Mouse (Mus musculus): ENCODE data around the gene Prkg1.

Gene Prkg1

DNA sequence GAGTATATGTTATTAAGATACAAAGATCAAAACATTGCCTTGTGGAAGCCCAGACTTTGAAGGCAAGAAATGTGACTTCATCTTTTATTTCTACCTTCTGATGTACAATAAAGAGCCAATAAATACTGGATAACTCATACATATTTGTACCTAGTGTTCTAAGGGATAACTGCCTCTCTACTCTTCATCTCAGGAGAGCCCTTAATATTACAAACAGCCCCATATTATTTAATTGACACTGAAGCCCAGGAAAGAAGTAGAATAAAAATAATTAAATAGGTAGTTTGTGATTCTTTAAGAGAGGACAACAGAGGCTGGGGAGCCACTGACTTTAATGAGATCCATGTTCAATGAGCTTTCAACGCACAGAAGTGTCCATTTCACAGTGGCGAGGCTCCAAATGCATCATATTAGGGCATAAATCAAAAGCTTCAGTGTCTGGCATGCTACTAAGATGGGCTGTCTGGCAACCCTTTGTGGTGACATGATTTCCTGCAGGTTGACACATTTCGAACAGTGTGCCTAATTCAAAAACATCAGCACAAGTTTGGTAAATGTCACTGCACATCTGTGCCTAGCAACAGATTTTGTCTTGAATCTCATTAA lies 753.2 kb downstream of the Prkg1 start:
- DNase-seq: no peak

DNA sequence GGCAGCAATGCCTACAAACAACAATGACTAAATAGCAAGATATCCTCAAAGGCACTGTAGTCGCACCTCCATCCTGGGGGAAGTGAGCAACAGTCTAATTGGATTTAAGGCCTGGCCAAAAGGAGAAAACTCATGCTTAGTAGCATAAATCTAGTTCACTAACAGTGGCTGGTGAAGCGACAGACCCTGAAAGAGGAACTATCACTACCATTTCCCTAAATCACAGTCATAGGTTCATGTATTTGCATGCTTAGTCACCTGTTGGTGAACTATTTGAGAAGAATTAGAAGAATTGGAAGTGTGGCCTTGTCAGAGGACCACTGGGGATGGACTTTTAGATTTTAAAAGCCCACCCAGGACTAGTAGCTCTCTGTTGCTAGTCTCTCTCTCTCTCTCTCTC lies 766.3 kb downstream of the Prkg1 start:
- DNase-seq: no peak

DNA sequence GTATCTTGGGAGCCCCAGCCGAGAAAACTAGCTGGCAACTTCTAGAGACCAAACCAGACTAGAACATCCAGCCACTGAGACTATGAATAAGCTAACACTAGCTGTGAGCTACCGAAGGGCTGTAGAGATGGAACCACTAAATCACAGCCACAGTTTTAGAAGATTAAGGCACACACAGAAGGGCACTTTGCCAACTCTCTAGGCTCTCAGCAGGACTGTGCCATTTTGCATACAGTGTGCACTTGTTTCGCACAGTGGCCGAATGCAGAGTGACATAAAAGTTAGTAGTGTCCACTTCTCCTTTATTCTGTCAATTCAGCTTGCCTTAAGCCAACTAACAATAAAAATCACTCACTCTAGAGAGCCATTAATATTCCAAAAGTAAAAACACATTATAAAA lies 774.4 kb downstream of the Prkg1 start:
- no peak for DNase-seq

DNA sequence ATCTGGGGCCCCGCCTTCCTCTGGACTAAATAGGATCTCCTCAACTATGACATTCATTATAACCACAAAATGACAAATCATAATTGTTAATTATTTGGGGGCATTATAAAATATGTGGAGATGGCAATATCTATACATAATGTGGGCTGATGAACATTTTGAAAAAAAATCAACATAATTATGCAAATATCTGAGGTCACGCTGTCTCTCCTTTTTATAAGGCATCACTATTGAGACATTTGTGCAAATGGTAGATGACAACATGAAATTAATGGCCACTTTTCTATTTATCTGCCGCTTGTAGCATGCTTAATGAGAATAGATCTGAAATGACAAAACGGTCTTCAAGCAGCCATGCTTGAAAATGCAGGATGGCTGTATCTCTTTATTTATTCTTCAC lies 782.4 kb downstream of the Prkg1 start:
- no peak for DNase-seq

DNA sequence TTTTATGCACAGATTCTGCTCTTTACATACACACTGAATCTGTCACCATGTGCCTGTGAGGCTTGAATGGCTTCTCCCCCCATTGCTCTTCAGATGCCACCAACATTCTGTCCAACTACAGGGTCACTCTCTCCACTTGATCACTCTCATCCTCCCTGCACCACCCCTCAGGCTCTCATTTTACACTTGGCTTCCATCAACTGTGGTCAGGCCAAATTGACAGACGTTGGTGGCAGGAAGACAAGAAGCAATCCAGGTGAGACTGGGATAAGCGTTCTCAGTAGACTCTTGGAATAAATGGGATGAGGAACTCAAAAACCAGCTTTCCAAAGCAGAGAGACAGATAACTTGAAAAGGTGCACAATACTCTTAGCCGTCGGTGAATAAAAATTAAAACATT lies 786.7 kb downstream of the Prkg1 start:
- DNase-seq: no peak

DNA sequence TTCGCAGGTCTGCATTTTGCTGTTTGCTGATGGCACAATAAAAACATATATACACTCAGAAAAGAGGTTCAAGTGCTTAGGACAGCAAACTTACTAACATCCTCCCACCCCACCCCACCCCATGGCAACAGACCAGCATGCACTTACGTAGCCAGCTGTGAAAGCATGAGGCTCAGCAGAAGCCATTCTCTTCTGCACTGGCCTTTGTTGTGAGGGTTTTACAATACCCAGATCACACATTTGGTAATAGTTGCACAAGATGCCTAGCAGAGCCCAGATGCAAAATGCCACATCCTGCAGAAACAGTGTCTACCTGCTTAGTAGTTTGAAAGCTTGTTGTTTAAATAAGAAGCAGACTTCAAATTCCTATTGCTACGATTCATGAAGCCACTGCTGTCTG lies 814.2 kb downstream of the Prkg1 start:
- no peak for DNase-seq

DNA sequence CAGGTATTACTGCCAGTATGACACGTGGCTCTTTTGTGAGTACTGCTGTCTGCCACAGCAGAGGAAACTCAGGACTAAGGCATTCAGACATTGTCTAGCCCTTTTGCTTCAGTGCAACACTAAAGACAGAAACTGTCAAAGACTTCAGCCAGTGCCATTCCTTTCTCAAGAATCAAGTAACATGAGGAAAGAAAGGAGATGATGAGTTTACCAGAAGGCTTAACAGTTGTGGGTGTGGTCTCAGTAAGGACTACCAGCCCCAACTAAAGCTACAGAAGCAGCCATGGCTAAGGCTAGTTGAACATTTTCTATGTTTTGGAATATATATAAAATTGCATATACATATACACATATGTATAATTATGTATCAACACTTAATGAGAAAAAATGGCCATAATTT lies 816.6 kb downstream of the Prkg1 start:
- DNase-seq: no peak

DNA sequence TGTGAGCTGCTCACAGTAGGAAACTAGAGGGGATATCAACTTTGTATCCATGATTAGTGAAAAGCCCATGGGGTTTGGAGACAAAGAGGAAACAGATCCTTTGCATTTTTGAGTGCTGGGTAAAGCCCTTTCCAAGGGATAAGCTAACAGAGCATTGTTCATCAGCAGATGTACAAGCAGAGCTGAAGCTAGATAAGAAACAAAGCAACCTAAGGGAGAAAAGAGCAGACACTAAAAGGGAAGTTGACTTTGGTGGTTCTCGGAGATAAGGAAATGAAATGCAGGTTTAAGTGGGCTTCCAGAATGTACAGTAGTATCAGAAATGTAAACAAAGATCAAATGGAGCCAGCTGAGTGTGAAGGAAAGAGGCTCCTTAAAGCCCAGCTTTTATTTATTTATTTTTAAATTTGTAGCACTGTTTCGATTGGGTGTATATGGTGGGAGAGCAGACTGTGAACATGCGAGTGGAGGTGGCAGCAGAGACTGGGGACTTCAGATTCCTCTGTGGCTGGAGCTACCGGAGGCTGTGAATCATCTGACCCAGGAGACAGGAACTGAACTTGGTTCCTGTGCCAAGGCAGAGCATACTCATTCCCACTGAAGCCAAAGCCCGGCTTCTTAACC lies 822.4 kb downstream of the Prkg1 start:
- no peak for DNase-seq

DNA sequence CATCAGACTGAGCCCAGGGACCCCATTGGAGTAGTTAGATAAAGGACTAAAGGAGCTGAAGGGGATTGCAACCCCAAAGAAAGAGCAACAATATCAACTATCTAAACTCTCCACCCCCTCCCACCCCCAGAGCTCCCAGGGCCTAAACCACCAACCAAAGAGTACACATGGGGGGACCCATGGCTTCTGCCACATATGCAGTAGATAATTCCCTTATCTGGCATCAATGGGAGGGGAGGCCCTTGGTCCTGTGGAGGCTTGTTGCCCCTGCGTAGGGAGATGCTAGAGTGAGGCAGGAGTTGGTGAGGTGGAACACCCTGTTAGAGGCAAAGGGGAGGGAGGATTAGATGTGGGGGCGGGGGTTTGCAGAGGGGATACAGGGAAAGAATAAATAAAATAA lies 826.8 kb downstream of the Prkg1 start:
- DNase-seq: no peak

DNA sequence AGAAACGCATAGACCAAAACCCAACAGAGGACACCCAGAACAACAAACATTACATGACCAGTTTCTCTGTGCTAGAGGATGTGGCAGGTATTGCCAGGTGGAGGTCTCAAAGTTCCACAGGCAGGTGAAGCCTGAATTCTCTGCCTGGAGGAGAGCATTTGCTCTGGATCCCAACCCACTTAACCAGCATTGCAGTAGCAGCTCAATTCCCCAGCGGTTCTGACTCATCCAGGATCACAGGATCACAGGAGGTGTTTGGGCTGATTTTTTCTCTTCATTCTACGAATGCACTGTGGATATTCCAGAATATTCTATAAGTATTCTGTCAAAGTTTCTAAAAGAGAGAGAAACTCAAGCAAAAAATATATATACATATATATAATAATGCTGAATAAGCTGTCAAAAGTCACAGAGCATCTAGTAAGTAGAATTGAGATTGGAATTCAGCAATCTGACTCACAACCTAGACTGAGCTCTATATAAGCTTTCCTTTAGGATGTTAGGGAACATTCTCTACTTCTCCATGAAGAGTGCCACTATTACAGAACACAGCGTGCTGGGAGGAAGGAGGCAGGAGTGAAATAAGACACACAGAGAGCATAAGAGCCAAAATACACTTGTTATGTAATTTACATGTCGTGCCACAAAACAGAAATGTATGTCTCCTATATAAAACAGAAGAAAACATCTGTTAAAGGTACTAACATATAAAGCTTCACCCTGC lies 833.2 kb downstream of the Prkg1 start:
- DNase-seq: peak; percentile 32

DNA sequence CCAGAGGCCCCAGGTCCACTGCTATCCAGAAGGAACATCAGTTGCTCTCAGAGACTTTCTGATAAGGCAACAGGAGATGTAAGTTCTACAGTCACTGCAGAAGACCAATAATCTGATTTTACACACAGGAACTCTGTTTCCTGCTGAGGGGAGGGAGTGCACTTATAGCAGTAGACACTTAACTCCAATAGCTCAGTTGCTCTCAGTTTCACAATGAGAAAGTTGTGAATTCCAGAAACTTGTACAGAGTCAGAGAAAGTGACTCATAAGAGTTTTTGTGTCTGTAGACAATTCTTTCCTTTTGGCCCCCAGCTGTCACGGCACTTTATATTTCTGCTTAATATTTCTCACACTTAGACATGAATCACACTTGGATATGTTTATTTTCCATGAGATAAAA lies 840.8 kb downstream of the Prkg1 start:
- DNase-seq: no peak

DNA sequence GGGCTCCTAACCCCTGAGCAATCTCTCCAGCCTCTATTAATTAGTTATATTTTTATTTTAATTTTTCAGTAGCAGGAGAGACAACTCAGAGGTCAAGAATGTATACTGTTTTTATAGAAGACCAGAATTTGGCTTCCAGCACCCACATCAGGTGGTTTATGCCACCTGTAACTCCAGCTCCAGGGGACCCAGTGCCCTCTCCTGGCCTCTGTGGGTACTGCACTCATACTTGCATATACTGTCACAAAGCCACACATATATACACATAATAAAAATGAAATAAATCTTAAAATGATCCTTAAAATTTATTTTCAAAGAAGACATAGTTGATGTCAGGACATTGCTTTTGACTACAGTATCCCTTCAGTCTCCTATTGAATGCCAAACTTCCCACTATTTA lies 862.5 kb downstream of the Prkg1 start:
- DNase-seq: no peak

DNA sequence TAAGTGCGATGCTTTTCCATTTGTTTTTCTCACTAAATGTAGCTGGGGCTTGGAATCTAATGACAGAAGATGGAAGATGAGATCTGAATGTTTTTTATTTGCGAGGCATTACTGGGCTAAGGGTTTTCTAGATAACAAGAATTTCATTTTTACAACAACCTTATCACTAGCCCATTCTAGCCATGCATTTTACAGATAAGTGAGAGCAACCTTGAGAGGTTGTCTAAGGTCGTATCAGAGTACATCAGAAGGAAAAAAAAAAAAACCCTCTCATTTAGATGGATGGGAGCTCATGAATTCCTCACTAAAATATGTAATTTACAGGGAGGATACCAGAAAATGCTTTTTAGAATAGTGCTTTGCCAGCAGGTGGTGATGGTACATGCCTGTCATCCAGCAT lies 863.8 kb downstream of the Prkg1 start:
- no peak for DNase-seq

DNA sequence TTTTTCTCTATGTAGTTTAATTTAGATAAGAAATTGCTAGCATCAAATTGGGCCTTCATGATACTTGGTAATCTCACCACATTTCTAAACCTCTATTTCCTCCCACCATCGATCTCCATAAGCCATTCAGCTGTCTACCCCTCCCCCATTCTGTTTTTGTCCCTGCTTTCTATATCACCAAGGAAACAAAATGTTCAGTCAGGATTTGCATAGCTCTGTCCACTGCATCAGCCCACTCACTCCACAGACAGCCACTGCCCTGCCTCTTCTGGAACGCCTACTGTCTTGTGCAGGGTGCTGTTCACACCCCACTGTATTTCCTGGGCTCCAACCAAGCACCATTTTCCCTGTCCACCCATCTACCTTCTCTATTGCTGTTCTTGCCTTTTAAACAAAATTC lies 874.5 kb downstream of the Prkg1 start:
- DNase-seq: peak; percentile 30

DNA sequence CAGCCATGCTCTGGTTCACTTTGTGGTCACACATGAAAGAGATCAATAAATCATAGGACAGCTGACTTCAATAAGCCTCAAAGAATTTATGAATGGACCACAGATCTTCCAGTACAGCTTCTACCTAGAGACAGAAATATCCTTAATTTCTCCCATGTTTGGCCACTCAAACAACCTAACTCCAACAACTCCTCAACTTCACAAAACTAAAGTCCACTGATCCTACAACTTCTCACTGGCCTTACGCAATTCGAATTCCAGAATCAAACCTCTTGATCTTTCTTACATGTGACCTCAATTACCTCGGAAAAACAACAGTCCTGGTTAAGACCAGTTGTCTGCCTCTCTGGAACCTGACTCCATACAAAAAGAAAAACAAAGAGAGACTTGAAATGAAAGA lies 875.0 kb downstream of the Prkg1 start:
- no peak for DNase-seq

DNA sequence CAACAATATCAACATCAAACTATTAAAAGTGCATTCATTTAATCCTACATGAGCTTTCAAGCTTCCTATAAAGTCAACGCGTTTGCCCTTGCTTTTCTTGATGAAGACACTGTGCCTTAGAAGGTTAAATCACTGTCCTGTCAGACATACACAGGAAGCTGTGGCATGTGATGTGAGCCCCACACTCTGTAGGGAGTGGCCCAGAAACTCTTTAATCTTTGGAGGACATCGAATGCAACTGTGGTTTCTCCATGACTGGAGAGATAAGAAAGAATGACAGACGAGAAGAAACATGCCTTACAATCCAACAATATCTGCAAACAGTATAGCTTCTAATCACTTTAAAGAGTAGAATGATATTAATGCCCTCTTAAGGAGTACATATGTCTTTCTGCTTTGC lies 903.4 kb downstream of the Prkg1 start:
- no peak for DNase-seq

DNA sequence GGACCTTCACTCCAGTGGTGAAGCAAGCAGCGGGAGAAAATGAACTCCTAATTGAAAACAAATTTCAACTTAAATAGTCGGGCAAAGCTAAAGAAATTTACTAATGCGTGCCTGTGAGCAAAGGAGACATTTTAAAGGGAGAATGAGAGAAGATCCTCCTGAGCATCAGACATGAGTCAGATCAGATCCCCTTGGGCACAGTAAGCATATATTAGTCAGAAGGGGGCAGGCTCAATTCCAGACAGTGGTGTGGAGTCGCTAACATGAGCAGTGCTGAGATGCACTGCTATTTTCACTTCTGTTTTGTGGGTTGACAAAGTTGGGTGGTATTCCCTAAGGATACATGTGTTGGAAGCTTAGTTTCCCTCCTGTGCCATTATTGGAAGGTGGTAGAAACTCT lies 913.8 kb downstream of the Prkg1 start:
- DNase-seq: peak; percentile 1

DNA sequence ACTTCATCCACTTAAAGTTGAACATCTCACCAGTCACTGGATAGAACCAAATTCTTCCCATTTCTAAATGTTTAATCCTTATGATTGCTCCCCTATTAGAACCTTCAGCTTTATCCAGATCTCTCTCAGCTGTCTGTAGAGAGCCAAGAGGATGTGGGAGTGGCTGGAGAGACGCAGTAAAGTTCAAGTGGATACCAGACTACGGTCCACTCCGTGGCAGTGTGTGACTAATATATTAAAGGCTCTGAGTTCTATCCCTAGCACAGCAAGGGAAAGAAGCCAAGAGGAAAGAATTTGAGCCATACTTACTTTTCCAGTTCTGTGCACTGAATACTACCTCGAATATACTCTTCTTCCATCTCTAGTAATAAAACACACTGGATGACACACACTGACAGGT lies 919.9 kb downstream of the Prkg1 start:
- DNase-seq: no peak

DNA sequence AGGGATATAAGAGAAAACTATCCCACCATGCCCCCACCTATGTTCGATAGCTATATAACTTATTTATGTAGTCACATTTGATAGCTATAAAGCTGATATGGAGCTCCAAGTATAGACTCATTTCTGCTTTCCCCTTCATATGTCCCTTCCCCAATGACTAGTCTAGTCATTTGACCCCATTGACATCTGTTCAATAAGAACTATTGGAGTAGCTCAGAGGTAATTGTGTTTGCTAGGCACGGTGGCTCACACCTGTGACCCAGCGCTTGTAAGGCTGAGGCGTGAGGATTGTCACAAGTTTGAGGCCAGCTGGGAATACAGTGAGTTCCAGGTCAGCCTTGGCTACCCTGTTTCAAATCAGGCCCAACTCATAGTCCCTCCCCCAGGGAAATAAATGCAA lies 921.2 kb downstream of the Prkg1 start:
- DNase-seq: no peak

DNA sequence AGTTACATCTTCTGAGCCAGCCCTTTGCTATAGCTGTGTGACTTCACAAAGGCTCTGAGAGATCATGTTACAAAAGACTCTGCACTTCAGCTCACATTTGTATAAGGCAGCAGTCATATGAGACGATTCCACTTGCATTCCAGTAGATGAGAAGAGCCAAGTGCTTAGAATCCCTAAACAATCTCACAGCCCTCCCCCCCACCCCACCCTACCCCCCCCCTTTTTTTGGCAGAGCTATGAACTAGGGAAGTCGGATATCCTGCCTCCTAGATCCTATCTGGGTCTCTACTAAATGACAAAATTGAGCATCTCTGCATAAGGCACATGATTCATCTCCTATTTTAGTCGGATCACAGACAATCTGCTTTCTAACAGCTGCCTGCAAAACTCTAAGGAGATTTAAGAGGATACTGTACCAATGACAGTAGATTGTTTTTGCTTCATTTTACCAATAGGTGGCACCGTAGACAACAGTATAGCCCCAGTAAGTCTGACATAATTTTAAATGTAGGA lies 921.7 kb downstream of the Prkg1 start:
- peak; percentile 45 for DNase-seq

DNA sequence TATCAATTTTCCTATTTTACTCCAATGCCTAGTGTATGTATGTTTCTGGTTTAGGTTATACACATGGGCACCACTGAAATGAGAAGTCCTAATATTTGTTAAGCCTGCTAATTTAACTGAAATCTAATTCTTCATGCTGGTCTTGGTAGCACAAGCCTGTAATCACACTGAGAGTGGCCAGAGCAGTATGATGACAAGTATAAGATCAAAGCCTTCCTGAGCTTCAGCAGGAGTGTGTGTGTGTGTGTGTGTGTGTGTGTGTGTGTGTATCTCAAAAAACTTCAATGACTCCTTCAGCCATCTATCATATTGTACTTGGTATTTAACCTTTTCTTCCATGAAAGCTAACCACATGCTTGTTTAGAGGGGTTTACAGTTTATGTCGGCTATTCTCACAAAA lies 922.2 kb downstream of the Prkg1 start:
- no peak for DNase-seq

DNA sequence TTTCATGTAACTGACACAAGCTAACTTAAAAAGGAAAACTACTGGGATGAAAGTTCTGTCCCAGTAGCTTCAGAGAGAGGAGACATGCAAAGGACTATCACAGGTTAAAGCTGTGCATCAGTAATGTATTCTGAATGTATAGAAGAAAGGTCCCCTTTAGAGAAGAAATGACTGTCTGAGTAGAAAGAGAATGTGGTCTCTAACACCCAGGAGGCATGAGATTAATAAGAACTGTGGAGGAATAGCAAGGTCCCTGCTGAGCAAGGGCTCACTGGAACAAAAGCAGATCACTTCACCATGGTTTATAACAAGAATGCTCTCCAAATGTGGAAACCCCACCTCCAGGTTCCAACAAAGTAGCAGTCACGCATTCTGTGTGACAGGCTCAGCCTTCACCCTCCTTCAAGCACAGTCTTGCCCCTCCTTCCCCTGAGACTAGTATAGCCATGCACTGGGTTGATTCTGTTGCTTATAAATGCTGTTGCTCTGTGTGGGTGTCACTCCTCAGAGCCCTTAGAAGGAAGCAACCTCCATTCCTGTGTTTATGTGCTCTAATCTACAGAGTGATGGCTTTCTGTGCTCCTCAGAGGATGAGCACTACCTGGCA lies 931.7 kb downstream of the Prkg1 start:
- no peak for DNase-seq

DNA sequence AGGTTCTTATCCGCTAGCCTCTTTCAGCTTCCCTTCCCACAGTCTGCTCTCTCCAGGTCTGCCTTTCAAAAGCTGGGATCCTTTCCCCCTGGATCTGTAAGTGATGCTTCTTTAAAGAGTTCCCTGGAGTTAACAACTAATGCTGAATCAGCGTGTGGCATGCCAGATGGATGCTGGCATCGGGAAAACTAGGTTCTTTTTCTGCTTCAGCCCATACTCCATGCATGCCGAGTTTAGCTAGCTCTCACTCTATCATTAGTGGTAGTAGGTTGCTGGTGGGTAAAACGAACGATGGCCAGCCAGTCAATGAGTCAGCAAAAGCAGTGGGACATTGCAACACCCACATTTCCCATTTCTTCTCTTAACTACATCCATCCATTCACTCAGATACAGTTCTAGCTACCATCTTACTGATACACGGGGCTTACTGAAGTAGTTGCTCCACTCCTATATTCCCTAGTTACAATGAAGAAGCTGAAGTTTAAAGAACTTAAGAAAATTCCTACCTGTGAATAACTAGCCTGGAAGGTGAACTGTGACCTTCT lies 935.5 kb downstream of the Prkg1 start:
- no peak for DNase-seq

DNA sequence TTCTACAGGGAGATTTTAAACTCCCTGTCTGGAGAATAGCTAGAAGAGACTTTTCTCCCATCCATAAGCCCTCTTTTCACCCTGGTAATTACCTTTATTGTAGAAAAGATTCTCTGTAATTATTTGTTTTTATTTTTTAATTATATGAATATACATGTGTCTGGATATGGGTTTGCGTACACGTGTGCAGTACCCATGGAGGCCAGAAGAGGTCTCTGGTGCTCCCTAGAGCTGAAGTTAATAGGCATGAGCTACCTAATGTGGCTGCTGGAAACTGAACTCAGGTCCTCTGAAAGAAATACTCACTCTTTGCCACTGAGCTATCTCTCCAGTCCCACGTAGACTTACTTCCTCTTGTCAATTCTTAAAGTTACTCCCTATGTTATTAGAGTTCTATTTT lies 937.0 kb downstream of the Prkg1 start:
- DNase-seq: no peak

Measured in right cerebral cortex, adult 18-20 months (tissue).